In the genomic region with DNA sequence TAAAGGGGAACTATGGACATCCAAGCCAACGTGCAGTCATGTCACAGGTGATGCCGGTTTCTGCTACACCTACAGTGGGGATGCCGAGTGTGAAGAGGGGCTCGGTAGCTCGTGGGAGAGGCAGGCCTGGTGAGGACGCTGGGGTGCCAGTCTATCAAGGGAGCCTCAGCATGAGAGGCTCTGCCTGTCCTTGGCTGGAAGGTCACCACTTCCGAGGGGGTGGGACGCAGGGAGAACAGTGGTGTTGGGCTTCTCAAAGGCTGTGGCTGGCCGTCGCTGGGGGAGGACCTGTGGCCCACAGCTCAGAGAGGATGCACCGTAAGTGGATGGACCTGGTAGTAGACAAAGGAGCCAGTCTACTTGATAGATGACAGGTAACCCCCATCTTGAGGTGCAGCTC, we compare ENCODE assay signal across 29 mouse cellular contexts. TPM values are rescaled to one million over a fixed set of nuclear protein-coding genes. Genes with fewer than 3 reads are reported as not detected.
DNase-seq lines count a peak whose midpoint lies in the region; ATAC-seq lines count a peak whose summit lies in the region.
"Had no signal": no experiment of that assay in that cellular context is flagged by ENCODE, and none has a peak within 500 bp of the region (broad histone marks: within the 10 kb centered on the region; RNA-seq: fewer than 3 reads in every experiment).

No protein-coding gene starts in this region.

- H3K9me3 ChIP-seq in hindbrain, embryonic 10.5 days: no peaks in the 10 kb centered on the region
- no peaks in the 10 kb centered on the region for H3K9me3 ChIP-seq in hindbrain, embryonic 14.5 days (ENCODE audit: control insufficient read depth, low read length)
- no peaks in the 10 kb centered on the region for H3K9me3 ChIP-seq in heart, embryonic 10.5 days
- H3K9me3 ChIP-seq: embryonic facial prominence, embryonic 15.5 days; G1E; heart, embryonic 13.5 days; limb, embryonic 13.5 days; liver, embryonic 12.5 days; neural tube, embryonic 12.5 days had no signal

- H3K4me3 ChIP-seq in hindbrain, embryonic 10.5 days: no peak overlapping the region
- no peak overlapping the region for H3K4me3 ChIP-seq in hindbrain, embryonic 14.5 days (replicated peaks; ENCODE audit: low read length)
- no peak overlapping the region for H3K4me3 ChIP-seq in heart, embryonic 10.5 days
- H3K4me3 ChIP-seq: embryonic facial prominence, embryonic 15.5 days; heart, embryonic 13.5 days; limb, embryonic 13.5 days; liver, embryonic 12.5 days; neural tube, embryonic 12.5 days had no signal

- no peak overlapping the region for H3K9ac ChIP-seq in hindbrain, embryonic 14.5 days
- H3K9ac ChIP-seq: embryonic facial prominence, embryonic 15.5 days; forebrain, postnatal 0 days; heart, embryonic 13.5 days; limb, embryonic 13.5 days; liver, embryonic 12.5 days; lung, embryonic 14.5 days; neural tube, embryonic 12.5 days had no signal

- no peaks in the 10 kb centered on the region for H3K27me3 ChIP-seq in hindbrain, embryonic 10.5 days (ENCODE audit: insufficient read depth, poor library complexity, severe bottlenecking)
- H3K27me3 ChIP-seq in hindbrain, embryonic 14.5 days (ENCODE audit: control insufficient read depth, insufficient read depth, low read length): no peaks in the 10 kb centered on the region
- H3K27me3 ChIP-seq in heart, embryonic 10.5 days (ENCODE audit: insufficient read depth, poor library complexity, severe bottlenecking): peaks cover 20% of the 10 kb centered on the region
- H3K27me3 ChIP-seq: CH12.LX; embryonic facial prominence, embryonic 15.5 days; heart, embryonic 13.5 days; limb, embryonic 13.5 days; liver, embryonic 12.5 days; neural tube, embryonic 12.5 days; Patski had no signal

- ATAC-seq in hindbrain, embryonic 14.5 days (ENCODE audit: low FRiP score): no peak
- ATAC-seq: forebrain, postnatal 0 days; inflammation-experienced regulatory T-cells, adult 6 months; liver, embryonic 12.5 days; Patski had no signal

- no peak for DNase-seq in hindbrain, embryonic 10.5 days (ENCODE audit: low spot score)
- DNase-seq in hindbrain, embryonic 14.5 days (ENCODE audit: low spot score): no peak
- peak; percentile 24 for DNase-seq in ovary, adult 18-20 months (ENCODE audit: low spot score)
- no peak for DNase-seq in ovary, postnatal 14 days (ENCODE audit: low spot score)
- peak; percentile 52 for DNase-seq in adrenal gland, postnatal 25 days
- no peak for DNase-seq in heart, embryonic 10.5 days (ENCODE audit: low spot score)
- no peak for DNase-seq in frontal cortex, postnatal 25 days (ENCODE audit: low spot score in 2 of 2)
- DNase-seq: B cell, adult 2 months; cerebellum, adult 11-12 months; forebrain, postnatal 0 days; gastrocnemius, postnatal 25 days; heart, adult 18-20 months; heart, postnatal 36 days; kidney, adult 18-20 months; kidney, postnatal 4 days; lung, embryonic 14.5 days; thymus, adult 18-20 months; thymus, postnatal 36 days had no signal

- peak overlapping the region; percentile 29; the same call in 1 of the 2 replicates for H3K27ac ChIP-seq in hindbrain, embryonic 10.5 days
- no peak overlapping the region for H3K27ac ChIP-seq in hindbrain, embryonic 14.5 days
- H3K27ac ChIP-seq in heart, embryonic 10.5 days: no peak overlapping the region
- H3K27ac ChIP-seq: embryonic facial prominence, embryonic 15.5 days; heart, embryonic 13.5 days; limb, embryonic 13.5 days; liver, embryonic 12.5 days; neural tube, embryonic 12.5 days had no signal

- H3K4me2 ChIP-seq in hindbrain, embryonic 14.5 days (replicated peaks): no peak overlapping the region
- H3K4me2 ChIP-seq: embryonic facial prominence, embryonic 15.5 days; heart, embryonic 13.5 days; limb, embryonic 13.5 days; liver, embryonic 12.5 days; lung, embryonic 14.5 days; neural tube, embryonic 12.5 days had no signal

- 86% methylated on average over 11 of the region's 11 CpGs for WGBS in hindbrain, embryonic 10.5 days
- WGBS in hindbrain, embryonic 14.5 days: 90% methylated on average over 11 of the region's 11 CpGs
- WGBS in heart, embryonic 10.5 days: 64% methylated on average over 11 of the region's 11 CpGs

- H3K36me3 ChIP-seq in hindbrain, embryonic 10.5 days: peaks cover 65% of the 10 kb centered on the region
- peaks cover 54% of the 10 kb centered on the region for H3K36me3 ChIP-seq in hindbrain, embryonic 14.5 days (replicated peaks; ENCODE audit: control insufficient read depth, insufficient read depth)
- peaks cover 29% of the 10 kb centered on the region for H3K36me3 ChIP-seq in heart, embryonic 10.5 days

- peaks cover 22% of the 10 kb centered on the region for H3K4me1 ChIP-seq in hindbrain, embryonic 10.5 days (replicated peaks)
- H3K4me1 ChIP-seq in hindbrain, embryonic 14.5 days (replicated peaks; ENCODE audit: control insufficient read depth, insufficient read depth, low read length): peaks cover 6% of the 10 kb centered on the region
- H3K4me1 ChIP-seq in heart, embryonic 10.5 days: peaks cover 9% of the 10 kb centered on the region
- H3K4me1 ChIP-seq: neural tube, embryonic 12.5 days had no signal

RNA-seq across cellular contexts. Expression of a gene that starts 13.5 kb away (rescaled TPM):
- 19.3 and 24.8 TPM in 2 replicates for polyA plus RNA-seq in hindbrain, embryonic 10.5 days (2016; fragmentation: Nextera tagmentation; extraction: Ambion mirVana)
- 79.3 and 85.9 TPM in 2 replicates for polyA plus RNA-seq in hindbrain, embryonic 14.5 days (2014; fragmentation: Nextera tagmentation; extraction: Ambion mirVana)
- 1.4 and 2.5 TPM in 2 replicates for total RNA-seq in adrenal gland, postnatal 25 days (2021)
- 4.3 and 6.8 TPM in 2 replicates for polyA plus RNA-seq in heart, embryonic 10.5 days (2016; fragmentation: Nextera tagmentation; extraction: Ambion mirVana)
- total RNA-seq: CH12.LX; megakaryocyte, adult 5-6 weeks had no signal
- polyA plus RNA-seq: G1E; inflammation-experienced regulatory T-cells, adult 6 months had no signal

RNA-seq across cellular contexts. Expression of a gene that starts 25.3 kb away (rescaled TPM):
- 0.14 and 0.30 TPM in 2 replicates for polyA plus RNA-seq in hindbrain, embryonic 10.5 days (2016; fragmentation: Nextera tagmentation; extraction: Ambion mirVana)
- 0.13 and 0.14 TPM in 2 replicates for polyA plus RNA-seq in hindbrain, embryonic 14.5 days (2014; fragmentation: Nextera tagmentation; extraction: Ambion mirVana)
- 0.36 TPM in 1 of 2 replicates, not detected in the other for total RNA-seq in adrenal gland, postnatal 25 days (2021)
- 0.18 and 0.28 TPM in 2 replicates for polyA plus RNA-seq in heart, embryonic 10.5 days (2016; fragmentation: Nextera tagmentation; extraction: Ambion mirVana)
- total RNA-seq: CH12.LX; forebrain, postnatal 0 days; G1E; gastrocnemius, postnatal 25 days; heart, adult 18-20 months; left cerebral cortex, postnatal 14 days had no signal
- polyA plus RNA-seq: forebrain, postnatal 0 days; G1E had no signal

RNA-seq across cellular contexts. Expression of a gene that starts 38.3 kb away (rescaled TPM):
- 35.8 and 36.7 TPM in 2 replicates for polyA plus RNA-seq in hindbrain, embryonic 10.5 days (2016; fragmentation: Nextera tagmentation; extraction: Ambion mirVana)
- 32.8 and 36.0 TPM in 2 replicates for polyA plus RNA-seq in hindbrain, embryonic 14.5 days (2014; fragmentation: Nextera tagmentation; extraction: Ambion mirVana)
- 32.8 and 36.7 TPM in 2 replicates for total RNA-seq in adrenal gland, postnatal 25 days (2021)
- 15.4 and 21.4 TPM in 2 replicates for polyA plus RNA-seq in heart, embryonic 10.5 days (2016; fragmentation: Nextera tagmentation; extraction: Ambion mirVana)

RNA-seq across cellular contexts. Expression of a gene that starts 38.3 kb away (rescaled TPM):
- polyA plus RNA-seq in hindbrain, embryonic 10.5 days (2016; fragmentation: Nextera tagmentation; extraction: Ambion mirVana): 52.5 and 53.2 TPM in 2 replicates
- 60.4 and 62.5 TPM in 2 replicates for polyA plus RNA-seq in hindbrain, embryonic 14.5 days (2014; fragmentation: Nextera tagmentation; extraction: Ambion mirVana)
- total RNA-seq in adrenal gland, postnatal 25 days (2021): 22.4 and 29.1 TPM in 2 replicates
- polyA plus RNA-seq in heart, embryonic 10.5 days (2016; fragmentation: Nextera tagmentation; extraction: Ambion mirVana): 26.7 and 40.5 TPM in 2 replicates

RNA-seq across cellular contexts. Expression of a gene that starts 55.0 kb away (rescaled TPM):
- polyA plus RNA-seq in hindbrain, embryonic 10.5 days (2016; fragmentation: Nextera tagmentation; extraction: Ambion mirVana): 39.9 and 43.7 TPM in 2 replicates
- 24.9 and 26.4 TPM in 2 replicates for polyA plus RNA-seq in hindbrain, embryonic 14.5 days (2014; fragmentation: Nextera tagmentation; extraction: Ambion mirVana)
- 33.3 and 38.6 TPM in 2 replicates for total RNA-seq in adrenal gland, postnatal 25 days (2021)
- 26.4 and 26.9 TPM in 2 replicates for polyA plus RNA-seq in heart, embryonic 10.5 days (2016; fragmentation: Nextera tagmentation; extraction: Ambion mirVana)

Comparison
In these comparisons a context has a peak if more than half of its experiments do, and no peak if none do; other contexts are left out.
1. DNase-seq: peak in ovary, adult 18-20 months (single experiment) and adrenal gland, postnatal 25 days (single experiment); none in hindbrain, embryonic 10.5 days (single experiment), hindbrain, embryonic 14.5 days (single experiment), ovary, postnatal 14 days (single experiment), heart, embryonic 10.5 days (single experiment) and frontal cortex, postnatal 25 days (0 of 2).